Mouse (Mus musculus): ENCODE results near the gene Tmub2. TPM values are rescaled to one million over a fixed set of nuclear protein-coding genes. Genes with fewer than 3 reads are reported as not detected.

Tmub2 gene
- polyA plus RNA-seq, 1 experiment from 2014 or later = 57.3 TPM

GRCm38 (mm10) chr11:102283922-102284321, 809 bp upstream of the Tmub2 start:
- Histone ChIP-seq H3K36me3 (peaks cover 19% of the 10 kb centered on the region), H3K4me1 (peaks cover 13% of the 10 kb centered on the region), H3K4me3 (peak overlapping the region; percentile 81), H3K9ac (no peak overlapping the region), H3K4me2 (replicated peaks) (peak overlapping the region; percentile 86), H3K9me3 (no peaks in the 10 kb centered on the region), H3K27ac (peak overlapping the region; percentile 79; the same call in 1 of the 2 replicates), H3K27me3 (no peaks in the 10 kb centered on the region)
- ATAC-seq (ENCODE audit: low FRiP score, low read depth) = no peak
- 84% methylated on average over 6 of the region's 6 CpGs for WGBS

GRCm38 (mm10) chr11:102285095-102285834, 534 bp downstream of the Tmub2 start:
- H3K4me2 ChIP-seq (replicated peaks) = peak overlapping the region; percentile 86
- H3K27ac ChIP-seq = peak overlapping the region; percentile 67
- no peaks in the 10 kb centered on the region for H3K27me3 ChIP-seq
- 3% methylated on average over 31 of the region's 31 CpGs for WGBS
- peak; percentile 73 for ATAC-seq (ENCODE audit: low FRiP score, low read depth)
- H3K36me3 ChIP-seq = peaks cover 29% of the 10 kb centered on the region
- peaks cover 16% of the 10 kb centered on the region for H3K4me1 ChIP-seq
- peak overlapping the region; percentile 90 for H3K9ac ChIP-seq
- H3K9me3 ChIP-seq = no peaks in the 10 kb centered on the region
- H3K4me3 ChIP-seq = peak overlapping the region; percentile 81

GRCm38 (mm10) chr11:102287485-102287884, 2.8 kb downstream of the Tmub2 start:
- Histone ChIP-seq H3K9ac (no peak overlapping the region), H3K27ac (no peak overlapping the region), H3K4me1 (peaks cover 16% of the 10 kb centered on the region), H3K4me3 (no peak overlapping the region), H3K36me3 (peaks cover 51% of the 10 kb centered on the region), H3K27me3 (no peaks in the 10 kb centered on the region), H3K4me2 (replicated peaks) (no peak overlapping the region), H3K9me3 (no peaks in the 10 kb centered on the region)
- WGBS = 86% methylated on average over 8 of the region's 8 CpGs
- no peak for ATAC-seq (ENCODE audit: low FRiP score, low read depth)

- Histone ChIP-seq H3K4me2 (replicated peaks) (no peak overlapping the region), H3K9me3 (no peaks in the 10 kb centered on the region), H3K27me3 (no peaks in the 10 kb centered on the region), H3K9ac (no peak overlapping the region), H3K4me1 (peaks cover 16% of the 10 kb centered on the region), H3K4me3 (no peak overlapping the region), H3K36me3 (peaks cover 59% of the 10 kb centered on the region), H3K27ac (peak overlapping the region; percentile 22; the same call in 1 of the 2 replicates)
- no peak for ATAC-seq (ENCODE audit: low FRiP score, low read depth)
- WGBS = 91% methylated on average over 8 of the region's 8 CpGs
Observed at GRCm38 (mm10) chr11:102288027-102288804, 3.5 kb downstream of the Tmub2 start.

GRCm38 (mm10) chr11:102288913-102289312, 4.2 kb downstream of the Tmub2 start:
- Histone ChIP-seq H3K27ac (peak overlapping the region; percentile 22; the same call in 1 of the 2 replicates), H3K9me3 (no peaks in the 10 kb centered on the region), H3K4me2 (replicated peaks) (no peak overlapping the region), H3K4me3 (no peak overlapping the region), H3K27me3 (no peaks in the 10 kb centered on the region), H3K36me3 (peaks cover 66% of the 10 kb centered on the region), H3K9ac (no peak overlapping the region), H3K4me1 (peaks cover 19% of the 10 kb centered on the region)
- no peak for ATAC-seq (ENCODE audit: low FRiP score, low read depth)
- WGBS = 81% methylated on average over 2 of the region's 2 CpGs

- peaks cover 72% of the 10 kb centered on the region for H3K36me3 ChIP-seq
- ATAC-seq (ENCODE audit: low FRiP score, low read depth) = no peak
- 61% methylated on average over 6 of the region's 6 CpGs for WGBS
Observed at GRCm38 (mm10) chr11:102289511-102290100, 4.9 kb downstream of the Tmub2 start.

GRCm38 (mm10) chr11:102290141-102290540, 5.4 kb downstream of the Tmub2 start:
- Histone ChIP-seq H3K4me2 (replicated peaks) (no peak overlapping the region), H3K9ac (no peak overlapping the region), H3K36me3 (peaks cover 74% of the 10 kb centered on the region), H3K4me3 (no peak overlapping the region), H3K27me3 (no peaks in the 10 kb centered on the region), H3K27ac (no peak overlapping the region; the same call in 1 of the 2 replicates), H3K4me1 (peaks cover 31% of the 10 kb centered on the region), H3K9me3 (no peaks in the 10 kb centered on the region)
- 85% methylated on average over 4 of the region's 4 CpGs for WGBS
- no peak for ATAC-seq (ENCODE audit: low FRiP score, low read depth)

More at GRCm38 (mm10) chr11:102289511-102290100, 4.9 kb downstream of the Tmub2 start:
- Histone ChIP-seq H3K27ac (peak overlapping the region; percentile 44; the same call in 1 of the 2 replicates), H3K4me3 (no peak overlapping the region), H3K9me3 (no peaks in the 10 kb centered on the region), H3K4me1 (peaks cover 26% of the 10 kb centered on the region), H3K27me3 (no peaks in the 10 kb centered on the region), H3K9ac (0 out of 2 replicates have a peak overlapping the region, but pooled peaks have one; percentile 25), H3K4me2 (replicated peaks) (no peak overlapping the region)

- no peak for ATAC-seq (ENCODE audit: low FRiP score, low read depth)
- no peak overlapping the region for H3K27ac ChIP-seq
- no peak overlapping the region for H3K4me3 ChIP-seq
- peak overlapping the region; percentile 1; the same call in 1 of the 2 replicates for H3K9ac ChIP-seq
- H3K27me3 ChIP-seq = no peaks in the 10 kb centered on the region
- H3K4me2 ChIP-seq (replicated peaks) = no peak overlapping the region
- peaks cover 29% of the 10 kb centered on the region for H3K4me1 ChIP-seq
- 89% methylated on average over 11 of the region's 11 CpGs for WGBS
- H3K36me3 ChIP-seq = peaks cover 74% of the 10 kb centered on the region
- no peaks in the 10 kb centered on the region for H3K9me3 ChIP-seq
Observed at GRCm38 (mm10) chr11:102291051-102291535, 6.4 kb downstream of the Tmub2 start.

- H3K36me3 ChIP-seq = peaks cover 55% of the 10 kb centered on the region
- H3K4me1 ChIP-seq = peaks cover 30% of the 10 kb centered on the region
- peak overlapping the region; percentile 95 for H3K9ac ChIP-seq
- no peak overlapping the region for H3K4me3 ChIP-seq
- no peaks in the 10 kb centered on the region for H3K9me3 ChIP-seq
- 94% methylated on average over 13 of the region's 13 CpGs for WGBS
- ATAC-seq (ENCODE audit: low FRiP score, low read depth) = no peak
- no peaks in the 10 kb centered on the region for H3K27me3 ChIP-seq
- no peak overlapping the region for H3K27ac ChIP-seq
- peak overlapping the region; percentile 94 for H3K4me2 ChIP-seq (replicated peaks)
Observed at GRCm38 (mm10) chr11:102293971-102294370, 9.2 kb downstream of the Tmub2 start.

- no peaks in the 10 kb centered on the region for H3K9me3 ChIP-seq
- peaks cover 30% of the 10 kb centered on the region for H3K4me1 ChIP-seq
- peaks cover 52% of the 10 kb centered on the region for H3K36me3 ChIP-seq
- H3K9ac ChIP-seq = peak overlapping the region; percentile 95
- no peak for ATAC-seq (ENCODE audit: low FRiP score, low read depth)
- 81% methylated on average over 5 of the region's 5 CpGs for WGBS
- H3K27me3 ChIP-seq = no peaks in the 10 kb centered on the region
- peak overlapping the region; percentile 94 for H3K4me2 ChIP-seq (replicated peaks)
- peak overlapping the region; percentile 89 for H3K4me3 ChIP-seq
- H3K27ac ChIP-seq = 0 out of 2 replicates have a peak overlapping the region, but pooled peaks have one; percentile 99
Observed at GRCm38 (mm10) chr11:102294416-102294815, 9.7 kb downstream of the Tmub2 start.

GRCm38 (mm10) chr11:102294887-102295597, 10.3 kb downstream of the Tmub2 start:
- peak overlapping the region; percentile 99 for H3K27ac ChIP-seq
- 65% methylated on average over 12 of the region's 12 CpGs for WGBS
- H3K4me3 ChIP-seq = peak overlapping the region; percentile 89
- peaks cover 47% of the 10 kb centered on the region for H3K36me3 ChIP-seq
- no peaks in the 10 kb centered on the region for H3K9me3 ChIP-seq
- H3K4me2 ChIP-seq (replicated peaks) = peak overlapping the region; percentile 94
- H3K4me1 ChIP-seq = peaks cover 28% of the 10 kb centered on the region
- no peaks in the 10 kb centered on the region for H3K27me3 ChIP-seq
- no peak for ATAC-seq (ENCODE audit: low FRiP score, low read depth)
- H3K9ac ChIP-seq = peak overlapping the region; percentile 95

Measured in limb, embryonic 13.5 days (tissue).